Mouse (Mus musculus) intestine, embryonic 16.5 days (tissue): ENCODE measurements at regions not wholly inside any gene's neighbourhood (a gene's known extent, or its start where the extent isn't known, plus 50 kb on each side); places are given as distances from the start of the nearest gene placed in this dataset.
A peak's percentile ranks its signal among the peaks of the same experiment; 100 is the strongest.

Experiments
- ATAC-seq: fragments of 200-750 bp; cut with Nextera tagmentation; 2 replicates; pipeline ENCODE4 v1.8.0; 2017; ENCODE audit warnings: moderate TSS enrichment, moderate library complexity
- H3K27ac ChIP-seq: fragments of 300-500 bp; sonication (generic); 2 replicates; pipeline ENCODE4 v1.5.1; 2014; ENCODE audit warnings: mild to moderate bottlenecking, low read length
- H3K27me3 ChIP-seq: fragments of 300-500 bp; sonication (generic); replicated peaks from 2 replicates; pipeline ENCODE4 v1.6.1; 2014; ENCODE audit warnings: low read length, control low read depth, mixed read lengths; ENCODE audit not compliant: control insufficient read depth, insufficient read depth
- H3K36me3 ChIP-seq: fragments of 300-500 bp; sonication (generic); 2 replicates; pipeline ENCODE4 v1.6.1; 2014; ENCODE audit warnings: low read length, control low read depth; ENCODE audit not compliant: control insufficient read depth, insufficient read depth
- H3K4me1 ChIP-seq: fragments of 300-500 bp; sonication (generic); 2 replicates; pipeline ENCODE4 v1.6.1; 2014; ENCODE audit warnings: low read length, control low read depth, mixed read lengths; ENCODE audit not compliant: control insufficient read depth, insufficient read depth
- H3K4me2 ChIP-seq: fragments of 300-500 bp; sonication (generic); 2 replicates; pipeline ENCODE4 v1.6.1; 2014; ENCODE audit warnings: low read depth, low read length, control low read depth
- H3K4me3 ChIP-seq: fragments of 300-500 bp; sonication (generic); 2 replicates; pipeline ENCODE4 v1.5.1; 2014; ENCODE audit warnings: mild to moderate bottlenecking, low read length
- H3K9ac ChIP-seq: fragments of 300-500 bp; sonication (generic); 2 replicates; pipeline ENCODE4 v1.6.1; 2014; ENCODE audit warnings: low read depth, low read length
- H3K9me3 ChIP-seq: fragments of 300-500 bp; sonication (generic); 2 replicates; pipeline ENCODE4 v1.6.1; 2016; ENCODE audit warnings: low read length, control low read depth; ENCODE audit not compliant: control insufficient read depth
- WGBS: fragments of 180-500 bp; shearing (Covaris S2); extraction: QIAGEN DNeasy Blood & Tissue Kit; methylation state at CpG from one replicate; pipeline ENCODE4 v1.1.7; 2014; 5-methylcytosine and 5-hydroxymethylcytosine counted together

GRCm38 (mm10) chr8:12500291-12500690, 72.5 kb upstream of the Spaca7 start:
- no peaks in the 10 kb centered on the region for H3K9me3 ChIP-seq
- H3K27me3 ChIP-seq, result peaks cover 58% of the 10 kb centered on the region

DNA sequence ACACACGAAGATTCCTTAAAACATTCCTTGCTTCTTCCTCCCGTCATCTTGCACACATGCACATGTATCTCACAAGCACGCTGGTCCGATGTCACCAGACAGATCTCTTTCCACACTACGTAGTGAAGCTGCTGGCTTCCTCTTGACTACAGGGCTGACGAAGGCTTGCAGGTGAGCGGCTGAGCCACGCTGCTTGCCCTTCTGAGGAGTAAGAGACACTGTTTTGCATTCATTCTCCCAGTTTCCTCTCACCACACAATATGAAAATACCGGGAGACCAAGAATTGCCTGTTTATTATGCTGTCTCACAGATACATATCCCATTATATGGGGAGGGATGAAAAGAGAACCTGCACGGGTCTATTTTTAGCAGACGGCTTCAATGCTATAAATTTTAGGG, 71.0 kb upstream of the Spaca7 start:
- Histone ChIP-seq H3K4me1 (peaks cover 8% of the 10 kb centered on the region; the same call in 1 of the 2 replicates), H3K27ac (no peak overlapping the region), H3K9ac (no peak overlapping the region), H3K9me3 (no peaks in the 10 kb centered on the region), H3K27me3 (peaks cover 63% of the 10 kb centered on the region), H3K4me3 (peak overlapping the region; percentile 35), H3K36me3 (no peaks in the 10 kb centered on the region), H3K4me2 (peak overlapping the region; percentile 43)
- 6% methylated on average over 11 of the region's 11 CpGs for WGBS
- no peak for ATAC-seq

More at GRCm38 (mm10) chr8:12500291-12500690, 72.5 kb upstream of the Spaca7 start:
- Histone ChIP-seq H3K4me3 (no peak overlapping the region), H3K36me3 (no peaks in the 10 kb centered on the region), H3K4me1 (peaks cover 8% of the 10 kb centered on the region; the same call in 1 of the 2 replicates), H3K4me2 (no peak overlapping the region), H3K27ac (no peak overlapping the region), H3K9ac (no peak overlapping the region)
- ATAC-seq, result no peak
- WGBS, result 43% methylated on average over 3 of the region's 3 CpGs

DNA sequence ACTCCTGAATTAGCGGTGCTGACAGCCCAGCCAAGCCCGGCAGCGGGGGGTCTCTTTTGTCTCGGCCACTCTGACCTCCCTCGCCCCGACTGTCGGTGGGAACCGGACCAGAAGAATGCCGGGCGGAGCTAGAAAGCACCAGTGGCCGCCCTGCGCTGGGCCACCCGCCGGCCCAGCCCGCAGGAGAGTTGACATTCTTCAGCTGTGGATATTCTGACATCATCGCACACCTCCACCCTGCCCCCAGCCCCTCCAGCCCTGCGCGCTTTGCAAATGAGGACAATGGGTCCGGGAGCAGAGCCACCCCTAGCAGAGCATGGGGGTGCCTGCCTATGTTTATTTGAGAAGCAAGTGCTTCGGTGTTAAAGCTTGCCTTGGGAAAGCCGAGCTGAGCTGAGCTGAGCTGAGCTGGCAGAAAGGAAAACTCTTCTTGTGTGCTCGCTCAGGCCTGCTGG, 70.5 kb upstream of the Spaca7 start:
- Histone ChIP-seq H3K4me2 (peak overlapping the region; percentile 43), H3K4me1 (peaks cover 8% of the 10 kb centered on the region; the same call in 1 of the 2 replicates), H3K27ac (no peak overlapping the region), H3K27me3 (peaks cover 63% of the 10 kb centered on the region), H3K36me3 (no peaks in the 10 kb centered on the region), H3K9me3 (no peaks in the 10 kb centered on the region), H3K4me3 (peak overlapping the region; percentile 35), H3K9ac (no peak overlapping the region)
- no peak for ATAC-seq
- under 1% methylated on average over 22 of the region's 22 CpGs for WGBS

DNA sequence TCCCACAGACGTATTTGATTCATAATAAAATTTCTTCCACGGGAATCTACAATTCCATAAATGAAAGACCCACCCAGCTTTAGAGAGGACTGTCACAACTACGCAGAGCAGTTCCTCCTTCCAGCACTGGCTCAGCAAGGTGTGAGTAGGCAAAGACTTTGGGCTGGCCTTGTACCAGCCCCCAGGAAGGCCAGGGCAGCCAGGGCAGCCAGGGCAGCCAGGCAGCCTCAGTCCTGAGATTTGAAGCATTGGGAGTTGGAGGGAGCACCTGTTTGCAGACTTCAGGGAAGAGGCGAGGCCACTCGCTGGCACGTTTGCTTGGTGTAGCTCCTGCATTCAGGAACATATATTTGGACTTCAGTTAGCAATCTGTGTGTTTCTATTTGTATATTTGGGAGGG, 70.0 kb upstream of the Spaca7 start:
- ATAC-seq, result no peak
- Histone ChIP-seq H3K9ac (no peak overlapping the region), H3K4me3 (peak overlapping the region; percentile 35; the same call in 1 of the 2 replicates), H3K4me2 (0 out of 2 replicates have a peak overlapping the region, but pooled peaks have one; percentile 43), H3K36me3 (no peaks in the 10 kb centered on the region), H3K4me1 (peaks cover 8% of the 10 kb centered on the region; the same call in 1 of the 2 replicates), H3K27me3 (peaks cover 58% of the 10 kb centered on the region), H3K9me3 (no peaks in the 10 kb centered on the region), H3K27ac (no peak overlapping the region)
- 12% methylated on average over 6 of the region's 6 CpGs for WGBS

DNA sequence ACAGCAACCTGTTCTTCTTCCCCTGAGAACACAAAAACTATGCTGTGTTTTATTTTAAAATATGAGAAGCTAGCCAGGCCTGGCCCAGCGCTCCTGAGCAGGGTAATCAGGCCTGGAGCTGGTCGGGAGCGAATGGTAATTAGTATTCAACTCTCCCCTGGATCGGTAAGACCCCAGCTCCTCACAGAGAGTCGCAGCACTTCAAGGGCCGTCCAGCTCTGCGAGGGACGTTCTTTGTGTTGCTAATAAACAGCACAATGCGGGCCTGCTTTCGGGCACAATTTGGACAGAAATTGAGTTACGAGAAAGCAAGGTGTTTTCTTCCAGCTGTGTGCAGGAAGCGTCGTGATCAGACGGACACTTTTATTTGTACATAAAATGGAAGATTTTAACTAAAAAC, 69.5 kb upstream of the Spaca7 start:
- peaks cover 8% of the 10 kb centered on the region; the same call in 1 of the 2 replicates for H3K4me1 ChIP-seq
- H3K4me3 ChIP-seq, result no peak overlapping the region
- H3K9me3 ChIP-seq, result no peaks in the 10 kb centered on the region
- no peaks in the 10 kb centered on the region for H3K36me3 ChIP-seq
- H3K27me3 ChIP-seq, result peaks cover 56% of the 10 kb centered on the region
- no peak overlapping the region for H3K9ac ChIP-seq
- WGBS, result 8% methylated on average over 14 of the region's 14 CpGs
- no peak overlapping the region for H3K27ac ChIP-seq
- no peak overlapping the region for H3K4me2 ChIP-seq
- ATAC-seq, result no peak

DNA sequence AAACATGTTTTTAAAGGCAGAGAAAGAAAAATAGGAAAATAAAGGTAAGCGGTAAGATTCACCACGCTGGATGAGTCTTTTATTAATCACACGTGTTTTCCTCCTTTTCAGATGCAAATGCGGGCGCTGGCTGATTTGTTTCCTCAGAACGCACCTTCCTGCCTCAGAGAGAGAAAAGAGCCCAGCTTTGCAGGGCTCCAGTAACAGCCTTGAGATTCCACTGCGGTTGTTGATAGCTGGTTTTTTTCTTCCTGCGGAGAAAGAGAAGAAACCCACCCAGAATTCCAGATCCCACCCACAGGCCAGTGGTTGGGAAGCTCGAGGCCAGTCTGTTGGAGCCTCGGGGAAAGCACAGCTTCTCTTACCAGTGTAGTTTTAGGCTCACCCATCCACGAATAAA, 68.6 kb upstream of the Spaca7 start:
- H3K4me3 ChIP-seq, result no peak overlapping the region
- no peak overlapping the region for H3K4me2 ChIP-seq
- no peak overlapping the region for H3K27ac ChIP-seq
- no peaks in the 10 kb centered on the region for H3K9me3 ChIP-seq
- H3K36me3 ChIP-seq, result no peaks in the 10 kb centered on the region
- H3K4me1 ChIP-seq, result peaks cover 8% of the 10 kb centered on the region; the same call in 1 of the 2 replicates
- peaks cover 56% of the 10 kb centered on the region for H3K27me3 ChIP-seq
- H3K9ac ChIP-seq, result no peak overlapping the region
- ATAC-seq, result no peak
- WGBS, result 2% methylated on average over 11 of the region's 11 CpGs

GRCm38 (mm10) chr8:12504777-12505176, 68.1 kb upstream of the Spaca7 start:
- no peak overlapping the region for H3K9ac ChIP-seq
- 20% methylated on average over 3 of the region's 3 CpGs for WGBS
- no peaks in the 10 kb centered on the region for H3K9me3 ChIP-seq
- H3K27me3 ChIP-seq, result peaks cover 53% of the 10 kb centered on the region
- no peak overlapping the region for H3K27ac ChIP-seq
- H3K4me2 ChIP-seq, result no peak overlapping the region
- no peak overlapping the region for H3K4me3 ChIP-seq
- H3K4me1 ChIP-seq, result peaks cover 8% of the 10 kb centered on the region; the same call in 1 of the 2 replicates
- ATAC-seq, result no peak
- H3K36me3 ChIP-seq, result no peaks in the 10 kb centered on the region

DNA sequence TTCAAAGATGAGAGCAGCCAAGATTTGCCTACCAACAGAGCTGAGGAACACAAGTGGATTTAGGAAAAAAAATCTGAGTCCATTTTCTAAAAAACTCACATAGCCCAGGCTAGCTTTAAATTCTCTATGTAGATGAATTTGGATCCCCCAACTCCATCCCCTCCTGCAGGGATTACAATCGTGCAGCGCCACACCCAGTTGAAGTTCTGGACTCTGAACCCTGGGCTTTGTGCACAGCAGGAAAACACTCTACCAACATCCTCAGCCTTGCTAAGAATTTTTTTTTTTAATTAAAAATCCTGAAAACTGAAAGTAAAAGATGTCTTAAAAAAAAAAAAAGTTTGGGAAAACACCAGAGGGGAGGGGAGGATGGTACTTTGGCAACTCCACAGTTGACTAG, 62.6 kb upstream of the Spaca7 start:
- Histone ChIP-seq H3K27me3 (peaks cover 8% of the 10 kb centered on the region; the same call in 1 of the 2 replicates), H3K9ac (no peak overlapping the region), H3K36me3 (no peaks in the 10 kb centered on the region), H3K4me3 (no peak overlapping the region), H3K9me3 (no peaks in the 10 kb centered on the region), H3K27ac (no peak overlapping the region), H3K4me1 (peaks cover 5% of the 10 kb centered on the region; the same call in 1 of the 2 replicates), H3K4me2 (0 out of 2 replicates have a peak overlapping the region, but pooled peaks have one; percentile 2)
- WGBS, result 49% methylated on average over 2 of the region's 2 CpGs
- peak; percentile 57; the same call in 1 of the 2 replicates for ATAC-seq

DNA sequence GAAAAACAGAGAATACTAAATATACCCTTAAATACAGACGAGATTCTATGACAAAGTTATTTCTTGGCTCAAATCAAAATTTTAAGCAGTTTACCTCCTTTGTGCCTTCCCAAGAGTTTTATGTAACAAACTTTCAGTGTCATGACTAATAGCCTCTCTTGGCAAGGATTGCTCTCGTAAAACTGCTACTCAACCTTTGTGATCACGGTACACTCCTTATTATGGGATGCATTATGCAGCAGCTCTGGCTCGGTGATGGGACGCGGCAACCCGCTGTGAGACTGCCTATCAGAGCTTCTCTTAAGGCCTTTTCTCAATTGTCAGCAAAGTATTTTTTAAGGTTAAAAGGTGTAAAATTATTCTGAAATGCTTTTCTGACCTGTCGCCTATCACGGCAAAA, 59.8 kb upstream of the Spaca7 start:
- Histone ChIP-seq H3K9ac (no peak overlapping the region), H3K27ac (no peak overlapping the region), H3K4me3 (no peak overlapping the region), H3K36me3 (no peaks in the 10 kb centered on the region), H3K4me2 (no peak overlapping the region), H3K9me3 (no peaks in the 10 kb centered on the region), H3K4me1 (peaks cover 5% of the 10 kb centered on the region; the same call in 1 of the 2 replicates), H3K27me3 (no peaks in the 10 kb centered on the region; the same call in 1 of the 2 replicates)
- ATAC-seq, result no peak
- WGBS, result 63% methylated on average over 9 of the region's 9 CpGs

DNA sequence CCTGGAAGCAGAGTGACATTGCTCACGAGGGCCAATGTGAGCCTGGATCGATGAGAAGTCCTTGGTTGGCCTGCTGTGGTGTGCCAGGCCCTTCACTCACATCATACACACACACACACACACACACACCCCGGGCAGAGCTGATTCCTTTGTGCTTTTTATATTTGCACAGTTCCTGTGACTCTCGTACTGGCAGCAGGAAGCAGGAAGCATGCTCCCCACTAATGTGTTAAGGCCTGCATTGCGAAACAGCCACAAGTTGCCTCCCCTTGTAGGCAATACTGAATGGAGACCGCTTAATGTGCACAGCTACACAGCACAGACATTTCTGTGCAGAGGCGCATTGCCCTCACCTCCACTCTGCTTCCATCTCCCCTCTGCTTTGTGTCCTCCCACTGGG, 58.7 kb upstream of the Spaca7 start:
- Histone ChIP-seq H3K4me1 (peaks cover 5% of the 10 kb centered on the region; the same call in 1 of the 2 replicates), H3K27ac (no peak overlapping the region), H3K9ac (no peak overlapping the region), H3K9me3 (no peaks in the 10 kb centered on the region), H3K4me3 (no peak overlapping the region), H3K4me2 (no peak overlapping the region), H3K27me3 (no peaks in the 10 kb centered on the region), H3K36me3 (no peaks in the 10 kb centered on the region)
- peak; percentile 65; the same call in 1 of the 2 replicates for ATAC-seq
- 66% methylated on average over 7 of the region's 7 CpGs for WGBS
